Mouse (Mus musculus) adrenal gland, adult 18-20 months (tissue): ENCODE measurements at regions not wholly inside any gene's neighbourhood (a gene's known extent, or its start where the extent isn't known, plus 50 kb on each side); places are given as distances from the start of the nearest gene placed in this dataset.

ENCODE experiments used
- DNase-seq, 2 experiments: peaks; one replicate each; pipeline ENCODE4 v3.0.0; 2021 to 2022; ENCODE audit warnings: low spot score in 2 of 2

- no peak for DNase-seq
Observed at GRCm38 (mm10) chr9:84178705-84179104, 253.8 kb downstream of the Bckdhb start.

DNA sequence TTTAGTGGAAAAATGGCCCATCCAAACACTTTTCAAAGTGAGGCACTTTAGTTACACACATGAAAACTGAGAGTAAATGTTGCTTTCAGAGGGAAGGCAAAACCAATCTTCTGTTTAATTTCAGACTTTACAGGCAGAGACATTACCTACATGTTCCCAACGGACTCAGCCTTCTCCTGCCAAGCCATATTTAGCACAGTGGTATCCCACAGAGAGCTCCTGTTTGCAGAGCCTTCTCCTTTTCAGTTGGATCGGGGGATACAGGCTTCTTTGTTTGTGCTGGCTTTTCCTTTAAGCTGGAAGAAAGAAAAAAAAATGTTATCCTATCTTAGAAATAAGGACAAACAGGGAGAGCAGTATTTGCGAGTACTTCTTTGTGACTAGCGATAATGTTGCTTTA lies 254.3 kb downstream of the Bckdhb start:
- DNase-seq: no peak

DNA sequence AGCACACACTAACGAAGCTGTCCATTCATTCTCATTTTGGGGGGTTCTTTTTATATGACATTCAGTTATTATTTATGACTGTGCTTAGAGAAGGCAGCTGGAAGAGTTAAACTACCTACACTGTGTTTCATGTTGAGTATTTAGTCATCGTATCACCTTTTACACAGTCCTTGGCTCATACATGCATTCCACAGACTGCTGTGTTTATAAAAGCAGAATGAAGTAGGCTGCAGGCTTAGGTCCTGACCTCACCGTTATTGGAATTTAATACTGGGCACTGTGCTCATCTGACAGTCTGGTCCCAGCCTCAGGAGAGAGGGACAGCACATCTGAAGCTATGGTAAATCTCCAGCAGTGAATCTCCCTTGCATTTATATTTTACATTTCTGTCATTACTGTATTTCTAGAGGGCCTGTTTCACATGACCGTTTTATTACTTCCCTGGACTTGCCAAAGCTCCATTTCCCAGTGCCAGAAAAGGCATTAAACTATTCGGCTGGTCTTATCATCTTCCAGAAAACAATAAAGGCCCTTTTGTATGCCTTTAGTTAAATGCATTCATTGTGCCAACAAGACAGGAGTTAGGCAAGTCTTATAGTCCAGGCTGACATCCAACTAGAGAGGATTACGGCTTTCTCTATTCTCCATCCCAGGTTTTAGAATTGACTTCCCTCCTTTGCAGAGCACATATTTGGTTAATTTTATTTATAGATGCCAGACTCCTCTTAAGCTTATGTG lies 258.9 kb downstream of the Bckdhb start:
- DNase-seq: no peak

GRCm38 (mm10) chr9:84187531-84187930 lies 262.6 kb downstream of the Bckdhb start:
- DNase-seq: no peak

DNA sequence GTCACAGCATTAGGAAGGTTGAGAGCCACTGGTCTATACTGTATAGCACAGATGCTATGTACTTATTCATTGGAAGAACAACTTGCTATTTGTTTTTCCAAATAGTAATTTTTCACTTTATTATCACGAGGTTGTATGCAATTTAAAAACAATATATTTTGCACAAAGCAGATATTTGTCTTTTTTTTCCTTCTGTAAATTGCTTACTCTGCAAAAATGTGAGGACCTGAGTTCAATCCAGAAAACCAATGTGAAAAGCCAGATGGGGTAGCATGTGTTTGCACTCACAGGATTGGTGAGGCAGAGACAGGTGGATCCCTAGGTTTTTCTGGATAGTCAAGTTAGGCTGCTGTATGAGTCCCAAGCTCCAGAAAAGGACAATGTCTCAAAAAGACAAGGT lies 268.5 kb downstream of the Bckdhb start:
- DNase-seq: no peak

DNA sequence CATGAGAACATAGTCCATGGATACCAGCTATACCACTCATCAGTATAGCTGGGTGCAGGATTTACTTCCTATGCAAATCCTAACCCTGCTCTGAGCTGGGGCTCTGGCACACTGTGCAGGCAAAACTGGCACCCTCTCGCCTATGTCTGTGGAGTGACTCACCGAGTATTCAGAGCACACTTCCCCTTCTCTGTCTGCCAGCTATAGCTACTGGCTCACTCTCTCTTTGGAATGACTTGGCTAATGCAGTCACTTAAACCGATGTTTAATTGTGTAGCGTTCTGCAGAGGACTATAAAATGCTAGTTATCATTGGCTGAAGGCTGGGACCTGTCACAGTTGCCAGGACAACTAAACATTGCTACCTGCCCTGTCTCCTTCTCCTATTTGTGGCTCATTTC lies 269.8 kb downstream of the Bckdhb start:
- DNase-seq: no peak

GRCm38 (mm10) chr9:84195338-84195737 lies 270.4 kb downstream of the Bckdhb start:
- DNase-seq: no peak

DNA sequence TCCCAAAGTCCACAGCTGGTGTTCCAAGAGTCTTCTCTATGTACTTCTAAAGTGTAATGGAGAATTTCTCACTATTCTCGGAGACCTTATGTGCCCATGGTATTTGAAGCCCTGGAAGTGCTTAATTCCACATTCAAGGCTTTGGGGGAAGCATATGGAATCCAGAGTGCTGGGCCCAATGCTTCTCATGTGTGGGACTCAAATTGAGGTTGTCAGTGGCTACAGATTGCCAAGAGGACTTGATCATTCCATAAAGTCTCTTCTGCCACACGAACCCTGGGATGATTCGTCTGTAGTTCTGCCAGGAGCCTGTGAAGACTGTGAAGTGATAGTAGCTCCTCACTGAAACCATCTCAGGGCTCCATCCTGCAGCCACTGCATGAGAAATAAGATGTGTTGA lies 275.3 kb downstream of the Bckdhb start:
- DNase-seq: no peak

DNA sequence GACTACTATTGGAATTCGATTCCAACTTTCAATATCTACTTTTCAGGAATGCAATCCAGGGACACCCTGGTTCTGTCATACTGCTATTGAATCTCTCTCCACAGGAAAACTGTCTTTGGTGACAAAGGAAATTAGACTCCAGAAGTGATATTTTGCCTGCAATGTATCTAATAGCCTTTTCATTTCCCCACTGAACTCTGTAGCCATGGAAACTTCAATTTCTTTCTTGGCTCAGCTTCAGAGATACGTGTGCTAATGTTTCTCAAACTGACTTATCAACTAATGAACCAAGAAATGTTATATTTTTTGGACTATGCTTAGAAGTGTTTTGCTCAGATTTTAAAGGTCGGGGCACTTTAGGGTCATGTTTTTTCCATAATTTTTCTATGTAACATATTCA lies 279.1 kb downstream of the Bckdhb start:
- DNase-seq: no peak

GRCm38 (mm10) chr9:84240491-84240975 lies 315.6 kb downstream of the Bckdhb start:
- no peak for DNase-seq

GRCm38 (mm10) chr9:84249765-84250164 lies 324.8 kb downstream of the Bckdhb start:
- DNase-seq: no peak

DNA sequence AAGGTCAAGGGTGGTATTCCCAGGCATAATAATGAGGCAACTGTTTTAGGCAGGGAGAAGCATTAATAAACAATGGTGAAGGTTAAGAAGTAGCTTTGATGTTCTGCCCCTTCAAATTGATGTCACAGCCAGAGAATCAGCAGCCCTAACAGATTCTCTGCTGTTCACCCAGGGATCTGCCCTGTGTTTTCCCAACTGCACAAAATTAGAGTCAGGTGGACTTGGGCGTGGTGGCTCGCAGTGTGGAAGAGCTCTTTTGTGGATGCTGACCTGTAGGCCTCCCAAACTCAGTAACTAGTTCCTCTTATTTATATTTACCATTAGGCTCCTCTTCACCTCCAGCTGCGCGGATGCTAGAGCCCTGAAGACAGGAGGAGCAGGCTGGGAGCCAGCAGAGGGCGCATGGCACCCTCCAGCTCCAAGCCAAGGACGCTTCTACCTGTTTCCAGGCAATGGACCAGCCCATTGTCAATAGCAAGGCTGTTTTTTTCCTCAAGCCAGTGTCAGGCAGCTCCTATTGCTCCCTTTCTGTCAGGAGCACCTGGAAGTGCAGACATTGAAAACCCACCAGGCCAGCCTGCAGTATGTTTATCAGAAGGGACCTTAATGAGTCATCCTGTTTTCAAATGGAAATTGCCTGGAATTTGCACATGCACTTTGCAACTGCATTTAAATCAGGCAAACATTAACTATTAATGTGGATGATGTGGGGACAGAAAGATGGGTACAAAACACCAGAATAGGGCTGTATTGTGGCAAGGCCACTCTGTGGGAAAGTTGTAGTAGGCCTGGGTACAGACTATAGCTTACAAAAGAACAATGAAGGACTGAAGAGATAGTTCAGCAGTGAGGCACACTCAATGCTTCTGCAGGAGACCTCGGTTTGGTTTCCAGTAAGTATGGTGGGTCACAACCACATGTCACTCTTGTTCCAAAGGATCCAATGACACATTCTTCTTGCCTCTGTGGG lies 328.4 kb downstream of the Bckdhb start:
- peak; percentile 14 to 24 for DNase-seq

DNA sequence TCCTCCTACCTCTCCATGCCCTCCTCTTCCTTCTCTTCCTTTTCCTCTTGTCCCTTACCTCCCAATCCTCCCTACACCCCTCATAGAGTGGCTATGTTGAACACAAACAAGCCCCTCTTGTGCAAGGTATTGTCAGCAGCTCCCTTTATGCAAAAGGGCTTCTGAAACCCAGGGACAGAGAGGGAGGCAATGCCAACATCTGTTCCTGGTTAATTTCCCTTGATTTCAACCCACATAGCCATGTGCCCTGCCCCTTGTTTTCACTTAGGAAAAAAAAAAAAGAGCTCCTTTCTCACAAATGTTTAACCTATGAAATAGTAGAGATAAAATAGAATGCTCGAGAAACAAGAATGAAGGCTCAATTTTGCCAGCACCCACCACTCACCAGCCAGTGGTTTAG lies 333.5 kb downstream of the Bckdhb start:
- no peak for DNase-seq

DNA sequence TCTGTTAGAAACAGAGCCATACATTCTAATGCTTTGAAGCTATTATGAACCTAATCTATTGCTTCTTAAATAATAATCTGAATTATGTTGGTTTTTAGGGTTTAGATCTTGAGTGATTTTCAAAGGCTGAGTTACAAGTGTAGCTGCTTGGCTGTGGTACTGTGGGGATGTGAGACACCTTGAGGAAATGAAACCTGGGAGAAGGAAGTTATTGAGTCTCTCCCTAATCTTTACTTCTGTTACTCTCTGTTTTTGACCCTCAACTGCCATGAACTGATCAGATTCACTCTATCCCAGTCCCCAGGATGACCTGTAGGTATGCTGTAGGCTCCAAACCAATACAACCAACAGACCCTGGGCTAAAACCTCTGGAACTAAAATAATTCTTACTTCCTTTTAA lies 334.8 kb downstream of the Bckdhb start:
- no peak for DNase-seq

- no peak for DNase-seq
Observed at GRCm38 (mm10) chr9:84262151-84262550, 337.2 kb downstream of the Bckdhb start.

- no peak for DNase-seq
Observed at GRCm38 (mm10) chr9:84266974-84267373, 342.0 kb downstream of the Bckdhb start.

GRCm38 (mm10) chr9:84274608-84275007 lies 349.7 kb downstream of the Bckdhb start:
- DNase-seq: no peak

DNA sequence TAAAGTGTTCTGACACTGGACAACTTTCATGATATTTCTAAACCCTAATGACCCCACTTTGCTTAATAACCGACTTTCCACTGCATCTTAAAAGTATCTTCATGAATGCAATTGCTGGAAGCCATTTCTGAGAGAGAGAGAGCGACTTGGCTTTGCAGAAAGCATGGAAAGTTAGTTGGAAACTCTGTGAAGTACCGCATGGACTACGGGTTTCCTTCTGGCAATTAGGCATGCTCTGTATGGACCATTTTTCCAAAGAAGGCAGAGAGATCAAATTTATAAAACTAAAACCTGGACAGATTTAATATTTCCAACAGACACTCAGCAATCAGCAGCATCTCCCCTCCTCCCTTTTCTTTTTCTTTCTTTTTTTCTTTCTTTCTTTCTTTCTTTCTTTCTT lies 353.4 kb downstream of the Bckdhb start:
- no peak for DNase-seq

DNA sequence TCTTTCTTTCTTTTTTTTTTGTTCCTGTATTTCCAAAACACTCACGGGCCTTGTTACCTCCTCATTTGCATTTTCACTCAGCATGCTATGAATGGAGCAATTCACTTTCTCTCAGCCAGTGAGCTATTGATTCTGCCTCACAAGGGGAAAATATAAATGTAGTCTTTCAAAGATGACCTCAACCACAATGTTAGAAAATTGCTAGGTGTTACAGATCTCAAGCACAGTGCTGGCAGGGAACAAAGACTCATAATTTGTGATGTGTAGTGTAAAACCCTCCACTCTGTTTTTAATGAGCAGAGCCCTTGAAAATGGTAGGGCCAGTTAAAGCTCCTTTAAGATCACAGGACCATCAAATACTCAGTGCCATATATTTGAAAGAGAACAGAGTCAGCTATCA lies 353.8 kb downstream of the Bckdhb start:
- DNase-seq: no peak

GRCm38 (mm10) chr9:84280898-84281297 lies 356.0 kb downstream of the Bckdhb start:
- DNase-seq: no peak

- DNase-seq: no peak
Observed at GRCm38 (mm10) chr9:84281610-84282009, 356.7 kb downstream of the Bckdhb start.

DNA sequence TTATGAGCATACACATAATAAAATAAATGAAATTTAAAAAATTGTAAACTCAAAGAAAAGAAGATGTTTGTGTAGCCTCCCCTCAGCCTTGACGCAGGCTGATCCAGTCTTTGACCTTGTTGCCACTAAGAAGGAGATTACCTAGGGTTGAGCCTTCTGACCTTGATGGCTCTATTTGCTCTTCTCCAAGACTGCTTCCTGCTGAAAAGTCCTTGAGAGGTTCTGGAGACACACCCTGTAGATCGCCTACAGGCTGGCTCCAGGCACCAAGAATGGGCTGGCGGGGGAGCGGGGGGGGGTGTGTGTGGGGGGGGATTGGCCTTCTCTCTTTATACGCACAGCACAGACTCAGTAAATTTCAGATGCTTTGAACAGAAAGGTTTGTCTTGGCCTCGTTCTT lies 358.4 kb downstream of the Bckdhb start:
- DNase-seq: no peak
